Mouse (Mus musculus) bone marrow macrophage, adult 2 months (primary cell): ENCODE results near the gene Fyb.

ENCODE experiments used
- CTCF ChIP-seq: IDR thresholded peaks from 2 replicates; pipeline ENCODE4 v1.5.1; 2012; ENCODE audit warnings: low read depth, mild to moderate bottlenecking, low read length, moderate library complexity
- POLR2A ChIP-seq: IDR thresholded peaks from 2 replicates; pipeline ENCODE4 v1.6.1; 2012; ENCODE audit warnings: mild to moderate bottlenecking, low read depth, low read length, borderline replicate concordance

GRCm38 (mm10) chr15:6629174-6629573 is 106.5 kb downstream of the Fyb start:
- TF ChIP-seq CTCF (no peak), POLR2A (no peak)
